Comparison of ENCODE assay signal across 8 mouse cellular contexts in genomic region chr12:98259518-98259852, GRCm38 (mm10). TPM values are rescaled to one million over a fixed set of nuclear protein-coding genes. Genes with fewer than 3 reads are reported as not detected.
DNase-seq lines count a peak whose midpoint lies in the region; ATAC-seq and TF ChIP-seq lines count a peak whose summit lies in the region.

No protein-coding gene starts in this region.

- TF ChIP-seq EP300 in stomach, postnatal 0 days (optimal IDR thresholded peaks at IDR 0.05) = no peak

- peaks cover 2% of the 10 kb centered on the region; the same call in 1 of the 2 replicates for H3K36me3 ChIP-seq in testis, adult 2 months (ENCODE audit: control insufficient read depth, insufficient read depth, low read length)
- no peaks in the 10 kb centered on the region for H3K36me3 ChIP-seq in liver, embryonic 12.5 days
- no peaks in the 10 kb centered on the region; the same call in 1 of the 2 replicates for H3K36me3 ChIP-seq in stomach, postnatal 0 days (ENCODE audit: control insufficient read depth, insufficient read depth, low read length)

- peak overlapping the region; percentile 83 for H3K9ac ChIP-seq in liver, embryonic 12.5 days
- H3K9ac ChIP-seq in stomach, postnatal 0 days (ENCODE audit: low read length) = peak overlapping the region; percentile 94; the same call in 1 of the 2 replicates

- no peak for ATAC-seq in liver, embryonic 12.5 days
- no peak for ATAC-seq in stomach, postnatal 0 days (ENCODE audit: low FRiP score, low TSS enrichment)

- WGBS in liver, embryonic 12.5 days (ENCODE audit: insufficient replicate concordance) = 2% methylated on average over 12 of the region's 12 CpGs
- WGBS in stomach, postnatal 0 days = 1% methylated on average over 12 of the region's 12 CpGs

- no peaks in the 10 kb centered on the region for H3K9me3 ChIP-seq in liver, embryonic 12.5 days (replicated peaks)
- H3K9me3 ChIP-seq in stomach, postnatal 0 days (ENCODE audit: control insufficient read depth, low read length) = no peaks in the 10 kb centered on the region

- peak overlapping the region; percentile 88 for H3K4me2 ChIP-seq in liver, embryonic 12.5 days
- H3K4me2 ChIP-seq in stomach, postnatal 0 days (replicated peaks; ENCODE audit: low read depth) = peak overlapping the region; percentile 78

- no peaks in the 10 kb centered on the region for H3K27me3 ChIP-seq in testis, adult 2 months (ENCODE audit: control insufficient read depth, insufficient read depth, low read length)
- no peaks in the 10 kb centered on the region for H3K27me3 ChIP-seq in liver, embryonic 12.5 days (replicated peaks)
- H3K27me3 ChIP-seq in stomach, postnatal 0 days (ENCODE audit: control insufficient read depth, insufficient read depth, low read length) = no peaks in the 10 kb centered on the region

- peaks cover 2% of the 10 kb centered on the region; the same call in 1 of the 2 replicates for H3K4me1 ChIP-seq in testis, adult 2 months (ENCODE audit: control insufficient read depth, insufficient read depth, low read length)
- 0 out of 2 replicates have a peak, but pooled peaks cover 23% of the 10 kb centered on the region for H3K4me1 ChIP-seq in liver, embryonic 12.5 days
- no peaks in the 10 kb centered on the region for H3K4me1 ChIP-seq in stomach, postnatal 0 days (replicated peaks; ENCODE audit: control insufficient read depth, insufficient read depth)

- no peak for DNase-seq in gastrocnemius, adult 2 months
- DNase-seq in gastrocnemius, postnatal 25 days = no peak
- no peak for DNase-seq in testis, postnatal 10 days (ENCODE audit: low spot score)
- DNase-seq in stomach, postnatal 0 days (ENCODE audit: low spot score) = no peak
- DNase-seq in adrenal gland, adult 8-10 months = no peak
- DNase-seq in right cerebral cortex, adult 18-20 months = no peak

- no peak for TF ChIP-seq POLR2A in testis, adult 2 months (IDR thresholded peaks at IDR 0.05; ENCODE audit: control insufficient read depth, low read depth, low read length)

- H3K27ac ChIP-seq in gastrocnemius, adult 2 months = peak overlapping the region; percentile 98
- peak overlapping the region; percentile 88 for H3K27ac ChIP-seq in testis, adult 2 months (ENCODE audit: control insufficient read depth, insufficient read depth, low read depth, low read length)
- peak overlapping the region; percentile 81 for H3K27ac ChIP-seq in liver, embryonic 12.5 days
- 0 out of 2 replicates have a peak overlapping the region, but pooled peaks have one; percentile 5 for H3K27ac ChIP-seq in stomach, postnatal 0 days (replicated peaks)

- intact Hi-C loops in gastrocnemius, adult 2 months (cut with DNase I) = no loop called here

- no peak for TF ChIP-seq CTCF in gastrocnemius, adult 2 months (IDR thresholded peaks at IDR 0.05)
- TF ChIP-seq CTCF in testis, adult 2 months (IDR thresholded peaks at IDR 0.05; ENCODE audit: control insufficient read depth, insufficient read depth, insufficient replicate concordance, low read depth, low read length) = no peak
- no peak for TF ChIP-seq CTCF in stomach, postnatal 0 days (IDR thresholded peaks at IDR 0.05; ENCODE audit: low read depth)

- H3K4me3 ChIP-seq in gastrocnemius, adult 2 months = peak overlapping the region; percentile 97
- peak overlapping the region; percentile 99 for H3K4me3 ChIP-seq in testis, adult 2 months (ENCODE audit: control insufficient read depth, low read depth, low read length)
- H3K4me3 ChIP-seq in liver, embryonic 12.5 days = peak overlapping the region; percentile 76
- H3K4me3 ChIP-seq in stomach, postnatal 0 days (ENCODE audit: low read depth, low read length) = peak overlapping the region; percentile 89

RNA-seq across cellular contexts. Expression of gene Galc, which starts 0.2 kb away (rescaled TPM):
- 1 to 10 TPM; 4.6 to 5.6 TPM for total RNA-seq in gastrocnemius, adult 2 months (2021)
- total RNA-seq in gastrocnemius, postnatal 25 days (2021) = 1 to 10 TPM; 3.9 to 4.2 TPM
- polyA plus RNA-seq in testis, adult 2 months (2012; rRNA removed) = 28.0 and 38.2 TPM in 2 replicates
- polyA plus RNA-seq in liver, embryonic 12.5 days (2016; fragmentation: Nextera tagmentation; extraction: Ambion mirVana) = 3.2 and 3.4 TPM in 2 replicates
- polyA plus RNA-seq in stomach, postnatal 0 days (2015; fragmentation: Nextera tagmentation; extraction: Ambion mirVana) = 4.1 and 4.3 TPM in 2 replicates
- 10 to 100 TPM; 12.9 to 19.5 (median 15.9) TPM for total RNA-seq in adrenal gland, adult 8-10 months (2022)

RNA-seq across cellular contexts. Expression of gene Gpr65, which starts 8.9 kb away (rescaled TPM):
- under 1 TPM; 0.11 to 0.15 TPM for total RNA-seq in gastrocnemius, adult 2 months (2021)
- under 1 TPM in 1 of 2 experiments, not detected in 1; 0.26 TPM for total RNA-seq in gastrocnemius, postnatal 25 days (2021)
- 1.4 TPM in 2 replicates for polyA plus RNA-seq in testis, adult 2 months (2012; rRNA removed)
- polyA plus RNA-seq in liver, embryonic 12.5 days (2016; fragmentation: Nextera tagmentation; extraction: Ambion mirVana) = 1.7 and 2.2 TPM in 2 replicates
- 1.9 and 2.0 TPM in 2 replicates for polyA plus RNA-seq in stomach, postnatal 0 days (2015; fragmentation: Nextera tagmentation; extraction: Ambion mirVana)
- total RNA-seq in adrenal gland, adult 8-10 months (2022) = 1 to 10 TPM; 1.4 to 3.8 (median 2.9) TPM

Comparison
In these comparisons a context has a peak if more than half of its experiments do, and no peak if none do; other contexts are left out.
1. H3K27ac ChIP-seq: peak in every context shown above with its lines; median percentile 98 in gastrocnemius, adult 2 months; 88 in testis, adult 2 months; 81 in liver, embryonic 12.5 days; 5 in stomach, postnatal 0 days.